Mouse (Mus musculus) hindbrain, embryonic 11.5 days (tissue): ENCODE measurements at regions not wholly inside any gene's neighbourhood (a gene's known extent, or its start where the extent isn't known, plus 50 kb on each side); places are given as distances from the start of the nearest gene placed in this dataset.
A peak's percentile ranks its signal among the peaks of the same experiment; 100 is the strongest.

Experiments
- ATAC-seq: fragments of 200-750 bp; cut with Nextera tagmentation; 2 replicates; pipeline ENCODE4 v1.8.0; 2017; ENCODE audit warnings: mild to moderate bottlenecking, moderate TSS enrichment, moderate library complexity; ENCODE audit not compliant: low FRiP score
- DNase-seq: peaks from one replicate; pipeline ENCODE4 v3.0.0-alpha.2; 2015; ENCODE audit warnings: low spot score
- H3K27ac ChIP-seq: fragments of 300-500 bp; sonication (generic); 2 replicates; pipeline ENCODE4 v1.5.1; 2014; ENCODE audit warnings: mild to moderate bottlenecking, low read depth, low read length
- H3K27me3 ChIP-seq: fragments of 300-500 bp; sonication (generic); 2 replicates; pipeline ENCODE4 v1.6.1; 2014; ENCODE audit warnings: mild to moderate bottlenecking, low read length, moderate library complexity, mixed read lengths; ENCODE audit not compliant: control insufficient read depth, insufficient read depth
- H3K36me3 ChIP-seq: fragments of 300-500 bp; sonication (generic); 2 replicates; pipeline ENCODE4 v1.6.1; 2014; ENCODE audit warnings: mild to moderate bottlenecking, low read length, moderate library complexity, mixed read lengths; ENCODE audit not compliant: control insufficient read depth, insufficient read depth
- H3K4me1 ChIP-seq: fragments of 300-500 bp; sonication (generic); replicated peaks from 2 replicates; pipeline ENCODE4 v1.6.1; 2014; ENCODE audit warnings: low read length, mixed read lengths; ENCODE audit not compliant: control insufficient read depth, insufficient read depth
- H3K4me2 ChIP-seq: fragments of 300-500 bp; sonication (generic); replicated peaks from 2 replicates; pipeline ENCODE4 v1.6.1; 2014; ENCODE audit warnings: mild to moderate bottlenecking, low read depth, low read length
- H3K4me3 ChIP-seq: fragments of 300-500 bp; sonication (generic); 2 replicates; pipeline ENCODE4 v1.5.1; 2014; ENCODE audit warnings: low read depth, low read length
- H3K9ac ChIP-seq: fragments of 300-500 bp; sonication (generic); 2 replicates; pipeline ENCODE4 v1.6.1; 2014; ENCODE audit warnings: low read depth, low read length
- H3K9me3 ChIP-seq: fragments of 300-500 bp; sonication (generic); 2 replicates; pipeline ENCODE4 v1.6.1; 2016; ENCODE audit warnings: low read length; ENCODE audit not compliant: control insufficient read depth
- WGBS: fragments of 180-500 bp; shearing (Covaris S2); extraction: QIAGEN DNeasy Blood & Tissue Kit; methylation state at CpG from one replicate; pipeline ENCODE4 v1.1.7; 2014; 5-methylcytosine and 5-hydroxymethylcytosine counted together

DNA sequence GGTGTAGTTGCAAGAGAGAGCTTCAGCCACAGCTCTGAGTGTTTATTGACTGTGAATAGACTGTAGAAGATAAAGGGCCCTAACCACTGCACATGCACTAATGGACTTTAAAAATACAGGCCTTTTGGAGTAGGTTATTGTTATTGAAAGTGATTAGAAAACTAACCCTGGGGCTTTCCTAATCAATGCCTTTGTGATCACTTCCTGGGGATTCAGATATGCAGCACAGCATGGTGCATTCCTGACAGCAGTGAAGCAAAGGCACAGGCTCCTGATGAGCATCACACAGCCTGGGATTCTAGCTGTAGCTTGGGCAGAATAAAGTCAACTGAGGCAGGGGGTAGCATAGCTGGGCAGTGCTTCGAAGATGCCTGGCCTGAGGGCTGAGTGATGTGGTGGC lies 87.3 kb downstream of the Gm11077 start:
- DNase-seq (no peak), ATAC-seq (0 out of 2 replicates have a peak, but pooled peaks have one; percentile 27)
- Histone ChIP-seq H3K9me3 (no peaks in the 10 kb centered on the region), H3K36me3 (no peaks in the 10 kb centered on the region), H3K4me1 (no peaks in the 10 kb centered on the region), H3K9ac (no peak overlapping the region), H3K4me3 (no peak overlapping the region), H3K27ac (no peak overlapping the region), H3K4me2 (no peak overlapping the region), H3K27me3 (no peaks in the 10 kb centered on the region)
- 19% methylated on average over 1 of the region's 1 CpGs for WGBS

DNA sequence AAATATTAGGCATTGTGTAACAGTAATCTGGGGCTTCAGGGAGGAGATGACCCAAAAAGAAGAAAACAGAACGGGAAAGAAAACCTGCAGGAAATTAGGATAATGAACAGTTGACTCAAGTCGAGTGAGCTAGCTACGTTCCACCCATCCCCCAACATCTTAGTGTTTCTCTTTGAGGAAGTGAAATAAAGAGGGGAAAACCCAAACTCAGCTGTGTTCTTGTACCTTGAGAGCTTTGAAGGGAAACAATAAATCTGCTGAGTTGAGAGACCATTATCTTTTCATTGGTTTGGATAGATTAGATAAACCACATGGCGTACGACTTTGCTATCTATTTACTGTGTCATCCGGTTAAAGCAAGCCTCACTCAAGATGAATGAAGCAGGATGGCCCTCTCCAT lies 87.7 kb downstream of the Gm11077 start:
- Histone ChIP-seq H3K27me3 (no peaks in the 10 kb centered on the region), H3K27ac (no peak overlapping the region), H3K9me3 (no peaks in the 10 kb centered on the region), H3K4me2 (no peak overlapping the region), H3K4me3 (no peak overlapping the region), H3K4me1 (no peaks in the 10 kb centered on the region), H3K9ac (no peak overlapping the region), H3K36me3 (no peaks in the 10 kb centered on the region)
- DNase-seq (no peak), ATAC-seq (no peak)
- WGBS, result 53% methylated on average over 6 of the region's 6 CpGs

DNA sequence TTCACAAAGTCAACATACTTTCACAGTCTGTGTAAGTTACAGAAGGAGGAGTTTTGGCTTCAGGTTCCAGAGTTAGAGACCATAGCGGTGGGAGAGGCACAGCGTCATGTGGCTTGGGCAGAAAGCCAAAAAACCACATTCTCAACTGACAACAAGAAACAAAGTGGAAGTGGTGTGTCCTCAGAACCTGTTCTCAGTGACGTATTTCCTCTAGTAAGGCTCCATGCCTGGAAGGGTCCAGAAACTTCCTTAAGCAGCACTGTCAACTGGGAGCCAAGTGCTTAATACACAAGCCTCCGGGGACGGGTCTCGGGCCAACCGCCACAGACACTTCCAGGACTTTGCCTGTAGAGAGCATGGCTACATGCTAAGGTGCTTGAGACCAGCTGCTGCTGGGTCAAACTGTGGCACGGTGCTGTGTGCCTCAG lies 90.4 kb downstream of the Gm11077 start:
- 85% methylated on average over 8 of the region's 8 CpGs for WGBS
- H3K4me1 ChIP-seq, result no peaks in the 10 kb centered on the region
- no peaks in the 10 kb centered on the region for H3K36me3 ChIP-seq
- no peaks in the 10 kb centered on the region for H3K27me3 ChIP-seq
- no peak overlapping the region for H3K4me2 ChIP-seq
- no peak for DNase-seq
- no peak for ATAC-seq
- no peak overlapping the region for H3K27ac ChIP-seq
- H3K9me3 ChIP-seq, result no peaks in the 10 kb centered on the region
- no peak overlapping the region for H3K9ac ChIP-seq
- H3K4me3 ChIP-seq, result no peak overlapping the region

DNA sequence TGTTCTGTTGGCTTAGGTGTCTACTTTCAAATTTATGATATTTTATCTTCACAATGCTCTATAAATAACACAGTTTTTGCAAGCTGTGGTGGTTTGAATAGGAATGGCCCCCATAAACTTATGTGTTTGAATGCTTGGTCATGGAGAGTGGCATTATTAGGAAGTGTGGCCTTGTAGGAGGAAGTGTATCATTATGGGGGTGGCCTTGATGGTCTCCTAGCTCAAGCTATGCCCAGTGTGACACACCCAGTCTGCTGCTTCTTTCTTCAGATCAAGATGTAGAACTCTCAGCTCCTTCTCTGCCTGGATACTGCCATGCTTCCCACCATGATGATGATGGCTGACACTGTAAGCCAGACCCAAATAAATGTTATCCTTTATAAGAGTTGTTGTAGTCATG lies 97.4 kb downstream of the Gm11077 start:
- no peak overlapping the region for H3K27ac ChIP-seq
- no peaks in the 10 kb centered on the region for H3K9me3 ChIP-seq
- no peak for DNase-seq
- H3K4me3 ChIP-seq, result no peak overlapping the region
- no peaks in the 10 kb centered on the region for H3K27me3 ChIP-seq
- no peak for ATAC-seq
- no peak overlapping the region for H3K4me2 ChIP-seq
- H3K4me1 ChIP-seq, result no peaks in the 10 kb centered on the region
- H3K9ac ChIP-seq, result no peak overlapping the region
- H3K36me3 ChIP-seq, result no peaks in the 10 kb centered on the region

DNA sequence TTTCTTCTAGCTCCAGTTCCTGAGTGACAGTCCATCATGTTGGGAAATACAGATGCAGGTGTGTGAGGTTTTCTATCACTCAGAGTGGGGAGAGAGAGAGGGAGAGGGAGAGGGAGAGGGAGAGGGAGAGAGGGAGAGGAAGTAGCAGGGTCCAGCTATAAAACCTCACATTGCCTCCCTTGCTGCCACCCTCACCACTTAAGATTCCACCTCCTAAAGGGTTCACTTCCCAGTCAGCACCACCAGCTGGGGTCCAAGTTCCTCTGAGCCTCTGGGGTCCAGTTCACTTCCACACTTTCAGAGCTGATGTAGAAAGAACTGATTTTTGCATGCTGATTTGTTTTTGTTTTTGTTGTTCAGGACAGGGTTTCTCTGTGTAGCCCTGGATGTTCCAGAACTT lies 98.6 kb downstream of the Gm11077 start:
- ATAC-seq, result no peak
- Histone ChIP-seq H3K27me3 (no peaks in the 10 kb centered on the region), H3K4me2 (no peak overlapping the region), H3K36me3 (no peaks in the 10 kb centered on the region), H3K9me3 (no peaks in the 10 kb centered on the region), H3K9ac (no peak overlapping the region), H3K4me3 (no peak overlapping the region), H3K4me1 (no peaks in the 10 kb centered on the region), H3K27ac (no peak overlapping the region)
- DNase-seq, result no peak

DNA sequence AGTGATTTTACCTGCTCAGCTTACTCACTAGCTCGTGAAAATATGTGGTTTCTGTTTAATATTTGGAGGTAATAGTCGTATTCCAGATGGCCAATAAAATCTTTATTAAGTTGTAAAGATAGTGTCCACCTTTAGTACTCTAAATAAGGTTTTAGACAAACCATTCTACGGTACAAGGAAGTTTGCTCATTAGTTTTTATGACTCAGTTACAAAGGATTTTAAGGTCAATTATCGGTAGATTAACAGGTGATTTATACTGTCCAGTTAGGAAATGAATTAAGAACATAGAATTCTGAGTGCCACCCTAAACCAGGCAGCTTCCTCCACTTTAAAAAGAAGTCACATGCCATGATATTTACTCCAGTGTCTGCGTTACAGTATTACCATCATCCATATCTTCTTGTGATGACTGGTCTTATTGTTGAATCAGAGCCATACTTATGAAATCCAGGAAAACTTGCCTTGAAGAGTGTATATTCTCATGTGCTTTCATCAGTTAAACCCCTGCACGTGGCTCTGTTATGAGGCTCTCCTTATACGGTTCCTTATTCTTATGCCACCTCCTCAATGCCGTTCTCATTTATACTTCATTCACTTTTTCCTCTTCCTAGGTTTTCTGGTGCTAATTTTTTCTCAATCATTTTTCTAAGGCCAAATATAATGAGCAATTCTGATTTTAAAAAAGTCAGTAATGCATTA lies 114.4 kb downstream of the Gm11077 start:
- no peak overlapping the region for H3K9ac ChIP-seq
- H3K4me1 ChIP-seq, result no peaks in the 10 kb centered on the region
- no peak overlapping the region for H3K4me3 ChIP-seq
- no peaks in the 10 kb centered on the region for H3K27me3 ChIP-seq
- H3K27ac ChIP-seq, result no peak overlapping the region
- H3K4me2 ChIP-seq, result no peak overlapping the region
- 88% methylated on average over 8 of the region's 8 CpGs for WGBS
- ATAC-seq (no peak), DNase-seq (no peak)
- H3K9me3 ChIP-seq, result no peaks in the 10 kb centered on the region
- H3K36me3 ChIP-seq, result no peaks in the 10 kb centered on the region

DNA sequence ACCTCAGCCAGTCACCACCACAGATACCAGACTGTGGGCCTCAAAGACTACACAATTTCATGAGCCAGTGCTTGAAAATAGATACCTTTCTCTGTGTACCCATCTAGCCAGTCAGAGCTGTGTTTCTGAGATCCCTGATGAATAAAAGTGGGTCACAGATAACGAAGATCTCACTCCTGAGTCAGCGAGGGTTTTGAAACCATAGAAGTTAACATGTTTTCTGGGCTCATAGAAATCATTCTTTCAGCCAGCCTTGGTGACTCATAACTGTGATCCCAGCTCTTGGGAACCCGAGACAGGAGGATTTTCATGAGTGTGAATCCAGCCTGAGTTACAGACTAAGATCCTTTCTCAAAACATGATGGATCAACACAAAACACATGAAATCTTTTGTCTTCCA lies 118.1 kb downstream of the Gm11077 start:
- Histone ChIP-seq H3K4me1 (no peaks in the 10 kb centered on the region), H3K4me3 (no peak overlapping the region), H3K4me2 (no peak overlapping the region), H3K9ac (no peak overlapping the region), H3K27me3 (no peaks in the 10 kb centered on the region), H3K9me3 (no peaks in the 10 kb centered on the region), H3K36me3 (no peaks in the 10 kb centered on the region), H3K27ac (no peak overlapping the region)
- 83% methylated on average over 3 of the region's 3 CpGs for WGBS
- ATAC-seq (no peak), DNase-seq (no peak)

DNA sequence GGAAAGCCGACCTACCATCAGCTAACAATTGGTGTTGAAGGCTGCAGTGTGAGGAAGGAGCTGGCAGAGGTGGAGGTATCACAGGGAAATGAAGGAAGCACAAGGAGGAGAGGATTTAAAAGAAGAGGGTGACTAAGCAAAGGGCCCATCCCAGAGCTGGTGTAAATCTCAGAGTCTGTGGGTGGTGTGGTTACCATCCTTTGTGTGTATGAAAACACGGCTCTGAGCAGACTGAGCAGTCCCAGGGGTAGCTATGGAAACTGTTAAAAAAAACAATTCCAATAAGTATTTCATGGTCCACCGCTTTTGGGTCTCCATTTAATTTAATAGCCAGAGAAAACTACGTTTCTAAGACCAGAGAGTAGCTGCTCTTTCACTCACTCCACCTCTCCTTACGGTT lies 123.3 kb downstream of the Gm11077 start:
- ATAC-seq (peak; percentile 59), DNase-seq (no peak)
- Histone ChIP-seq H3K27me3 (no peaks in the 10 kb centered on the region), H3K36me3 (no peaks in the 10 kb centered on the region), H3K4me3 (no peak overlapping the region), H3K9me3 (no peaks in the 10 kb centered on the region), H3K9ac (no peak overlapping the region), H3K4me1 (peaks cover 2% of the 10 kb centered on the region; the same call in 1 of the 2 replicates), H3K27ac (no peak overlapping the region), H3K4me2 (no peak overlapping the region)
- 53% methylated on average over 5 of the region's 5 CpGs for WGBS

DNA sequence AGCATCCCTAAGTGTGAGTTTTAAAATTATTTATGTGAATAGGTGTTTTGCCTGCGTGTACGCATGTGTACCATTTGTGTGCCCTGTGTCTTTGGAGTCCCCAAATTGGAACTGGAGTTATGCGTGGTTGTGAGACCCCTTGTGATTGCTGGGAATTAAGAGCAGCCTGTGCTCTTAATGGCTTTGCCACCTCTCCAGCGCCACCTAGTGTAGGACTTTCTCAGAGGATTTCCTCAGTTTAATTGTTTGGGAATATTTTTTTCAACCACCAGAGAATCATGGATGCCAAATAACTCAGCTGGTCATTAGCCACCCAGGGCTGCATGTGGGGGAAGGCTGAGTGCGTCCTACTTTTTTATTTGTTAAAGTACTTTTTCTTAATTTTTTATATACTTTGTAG lies 124.4 kb downstream of the Gm11077 start:
- Histone ChIP-seq H3K4me3 (no peak overlapping the region), H3K27me3 (no peaks in the 10 kb centered on the region), H3K9ac (no peak overlapping the region), H3K9me3 (no peaks in the 10 kb centered on the region), H3K27ac (no peak overlapping the region), H3K36me3 (no peaks in the 10 kb centered on the region), H3K4me2 (no peak overlapping the region), H3K4me1 (peaks cover 2% of the 10 kb centered on the region; the same call in 1 of the 2 replicates)
- 53% methylated on average over 5 of the region's 5 CpGs for WGBS
- DNase-seq (peak; percentile 82), ATAC-seq (peak; percentile 28)
